Mouse (Mus musculus) liver, embryonic 14.5 days (tissue): ENCODE measurements around the gene Eif2b2.

Experiments used
- CTCF ChIP-seq: IDR thresholded peaks from 2 replicates; pipeline ENCODE4 v1.5.1; 2016; ENCODE audit warnings: antibody characterized with exemption, low read depth, control low read depth
- EP300 ChIP-seq: IDR thresholded peaks from 2 replicates; pipeline ENCODE4 v1.6.1; 2016; ENCODE audit warnings: antibody characterized with exemption, low read depth

DNA sequence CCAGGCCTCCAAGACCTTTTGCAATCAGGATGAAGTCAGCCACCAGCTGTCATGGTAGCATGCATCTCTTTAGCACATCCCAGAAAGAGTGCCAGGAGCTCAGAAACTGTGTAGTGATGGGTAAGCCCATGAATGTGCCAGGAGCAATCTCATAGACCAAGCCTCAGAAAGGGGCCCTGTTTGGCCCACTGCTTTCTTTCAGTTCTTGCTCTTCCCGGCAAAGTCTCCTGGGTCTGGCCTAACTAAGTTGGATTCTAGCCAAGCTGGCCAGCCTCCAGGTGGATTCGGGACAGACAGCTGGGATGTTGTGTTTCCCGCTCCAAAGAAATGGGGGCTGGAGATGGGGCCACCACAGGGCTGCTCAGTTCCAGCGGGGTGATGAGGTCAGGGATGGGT lies 24.7 kb upstream of the Eif2b2 start:
- TF ChIP-seq CTCF, result no peak
- TF ChIP-seq EP300, result no peak
